Mouse (Mus musculus): ENCODE measurements around the gene Chpf.

Gene Chpf

GRCm38 (mm10) chr1:75469287-75469825 lies 9.8 kb downstream of the Chpf start:
- in situ Hi-C loops (cut with MboI; ENCODE audit: low pct_unique_long_range_greater_than_20kb in 1 of 2, low sequenced_read_pairs in 2 of 2, unreplicated experiment in 1 of 2): loop anchor here in 1 of 2 experiments (5.0 kb wide), 1 partner anchor 132 kb away; no protein-coding TSS in a partner anchor

GRCm38 (mm10) chr1:75467215-75467927 lies 11.7 kb downstream of the Chpf start:
- in situ Hi-C loops (cut with MboI; ENCODE audit: low pct_unique_long_range_greater_than_20kb in 1 of 2, low sequenced_read_pairs in 2 of 2, unreplicated experiment in 1 of 2): loop anchor here in 1 of 2 experiments (5.0 kb wide), 1 partner anchor 130 kb away; no protein-coding TSS in a partner anchor

- in situ Hi-C loops (cut with MboI; ENCODE audit: low pct_unique_long_range_greater_than_20kb in 1 of 2, low sequenced_read_pairs in 2 of 2, unreplicated experiment in 1 of 2): no loop called here
These were observed 15.4 kb downstream of the Chpf start for GRCm38 (mm10) chr1:75463652-75464204.

- in situ Hi-C loops (cut with MboI; ENCODE audit: low pct_unique_long_range_greater_than_20kb in 1 of 2, low sequenced_read_pairs in 2 of 2, unreplicated experiment in 1 of 2): no loop called here
These were observed 16.5 kb downstream of the Chpf start for GRCm38 (mm10) chr1:75462636-75463035.

- in situ Hi-C loops (cut with MboI; ENCODE audit: low pct_unique_long_range_greater_than_20kb in 1 of 2, low sequenced_read_pairs in 2 of 2, unreplicated experiment in 1 of 2): no loop called here
These were observed 18.8 kb downstream of the Chpf start for GRCm38 (mm10) chr1:75460297-75460696.

GRCm38 (mm10) chr1:75458789-75459684 lies 20.1 kb downstream of the Chpf start:
- in situ Hi-C loops (cut with MboI; ENCODE audit: low pct_unique_long_range_greater_than_20kb in 1 of 2, low sequenced_read_pairs in 2 of 2, unreplicated experiment in 1 of 2): no loop called here

GRCm38 (mm10) chr1:75458025-75458788 lies 20.9 kb downstream of the Chpf start:
- in situ Hi-C loops (cut with MboI; ENCODE audit: low pct_unique_long_range_greater_than_20kb in 1 of 2, low sequenced_read_pairs in 2 of 2, unreplicated experiment in 1 of 2): no loop called here

- in situ Hi-C loops (cut with MboI; ENCODE audit: low pct_unique_long_range_greater_than_20kb in 1 of 2, low sequenced_read_pairs in 2 of 2, unreplicated experiment in 1 of 2): no loop called here
These were observed 21.4 kb downstream of the Chpf start for GRCm38 (mm10) chr1:75457710-75458024.

GRCm38 (mm10) chr1:75456746-75457564 lies 22.2 kb downstream of the Chpf start:
- in situ Hi-C loops (cut with MboI; ENCODE audit: low pct_unique_long_range_greater_than_20kb in 1 of 2, low sequenced_read_pairs in 2 of 2, unreplicated experiment in 1 of 2): no loop called here

- in situ Hi-C loops (cut with MboI; ENCODE audit: low pct_unique_long_range_greater_than_20kb in 1 of 2, low sequenced_read_pairs in 2 of 2, unreplicated experiment in 1 of 2): no loop called here
These were observed 23.2 kb downstream of the Chpf start for GRCm38 (mm10) chr1:75455948-75456347.

- in situ Hi-C loops (cut with MboI; ENCODE audit: low pct_unique_long_range_greater_than_20kb in 1 of 2, low sequenced_read_pairs in 2 of 2, unreplicated experiment in 1 of 2): no loop called here
These were observed 23.7 kb downstream of the Chpf start for GRCm38 (mm10) chr1:75455433-75455832.

GRCm38 (mm10) chr1:75451900-75452299 lies 27.2 kb downstream of the Chpf start:
- in situ Hi-C loops (cut with MboI; ENCODE audit: low pct_unique_long_range_greater_than_20kb in 1 of 2, low sequenced_read_pairs in 2 of 2, unreplicated experiment in 1 of 2): no loop called here

- in situ Hi-C loops (cut with MboI; ENCODE audit: low pct_unique_long_range_greater_than_20kb in 1 of 2, low sequenced_read_pairs in 2 of 2, unreplicated experiment in 1 of 2): no loop called here
These were observed 28.6 kb downstream of the Chpf start, which contains the start of gene Asic4 for GRCm38 (mm10) chr1:75450314-75451005. Gene Asic4, plus strand, starts transcription at chr1:75450436.

GRCm38 (mm10) chr1:75449377-75450135 lies 29.6 kb downstream of the Chpf start:
- in situ Hi-C loops (cut with MboI; ENCODE audit: low pct_unique_long_range_greater_than_20kb in 1 of 2, low sequenced_read_pairs in 2 of 2, unreplicated experiment in 1 of 2): loop anchor here in 1 of 2 experiments (25.0 kb wide), 1 partner anchor 662 kb away; the partner anchor contains the start of gene Wnt10a

GRCm38 (mm10) chr1:75448937-75449336 lies 30.2 kb downstream of the Chpf start:
- in situ Hi-C loops (cut with MboI; ENCODE audit: low pct_unique_long_range_greater_than_20kb in 1 of 2, low sequenced_read_pairs in 2 of 2, unreplicated experiment in 1 of 2): loop anchor here in 1 of 2 experiments (25.0 kb wide), 1 partner anchor 662 kb away; the partner anchor contains the start of gene Wnt10a

GRCm38 (mm10) chr1:75448052-75448431 lies 31.1 kb downstream of the Chpf start:
- in situ Hi-C loops (cut with MboI; ENCODE audit: low pct_unique_long_range_greater_than_20kb in 1 of 2, low sequenced_read_pairs in 2 of 2, unreplicated experiment in 1 of 2): loop anchor here in 1 of 2 experiments (25.0 kb wide), 1 partner anchor 661 kb away; the partner anchor contains the start of gene Wnt10a

Measured in mouse embryonic stem cell (cell line).